Mouse (Mus musculus): Measurements from ENCODE around the gene Snx11.

DNA sequence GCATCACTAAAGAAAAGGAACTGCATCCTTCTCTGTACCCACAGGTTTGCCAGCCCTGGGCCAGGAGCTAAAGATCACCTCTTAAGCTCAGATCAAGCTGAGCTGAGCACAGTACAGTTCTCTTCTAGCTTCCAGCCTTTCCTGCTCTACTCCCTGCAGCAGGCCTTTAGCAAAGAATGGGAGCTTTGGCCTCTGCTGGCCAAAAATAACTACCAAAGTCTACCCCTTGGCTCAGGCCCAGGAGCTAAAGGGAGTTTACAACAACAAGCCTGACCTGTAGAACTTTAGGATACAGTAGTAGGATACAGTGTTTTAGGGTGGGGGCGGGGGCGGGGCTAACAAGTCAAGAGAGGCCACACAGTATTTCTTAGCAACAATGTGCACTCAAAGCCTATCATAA lies 49.1 kb upstream of the Snx11 start:
- TF ChIP-seq POLR2A (IDR thresholded peaks at IDR 0.05; ENCODE audit: control insufficient read depth, low read depth, low read length) (no peak), CTCF (IDR thresholded peaks at IDR 0.05; ENCODE audit: control insufficient read depth, insufficient read depth, insufficient replicate concordance, low read depth, low read length) (no peak)
